Mouse (Mus musculus) forebrain, postnatal 0 days (tissue): ENCODE measurements around the gene Sgms1. TPM values are rescaled to one million over a fixed set of nuclear protein-coding genes. Genes with fewer than 3 reads are reported as not detected.
"Not testable (repeated sequence)": the region's sequence is repeated elsewhere in the genome, so short reads cannot be mapped to it uniquely, and the experiment has no call there.

Source experiments
- ATAC-seq: fragments of 200-750 bp; cut with Nextera tagmentation; 2 replicates; pipeline ENCODE4 v1.8.0; 2017; ENCODE audit warnings: mild to moderate bottlenecking, moderate library complexity
- DNase-seq: peaks from one replicate; pipeline ENCODE4 v3.0.0-alpha.2; 2015
- H3K27ac ChIP-seq: fragments of 300-500 bp; sonication (generic); 2 replicates; pipeline ENCODE4 v1.5.1; 2014; ENCODE audit warnings: low read depth, mild to moderate bottlenecking, antibody characterized with exemption, low read length, moderate library complexity, mixed read lengths
- H3K27me3 ChIP-seq: fragments of 300-500 bp; sonication (generic); 2 replicates; pipeline ENCODE4 v1.6.1; 2014; ENCODE audit warnings: mild to moderate bottlenecking, low read length, mixed read lengths; ENCODE audit not compliant: insufficient read depth
- H3K36me3 ChIP-seq: fragments of 300-500 bp; sonication (generic); 2 replicates; pipeline ENCODE4 v1.6.1; 2014; ENCODE audit warnings: mild to moderate bottlenecking, moderate library complexity; ENCODE audit not compliant: insufficient read depth
- H3K4me1 ChIP-seq: fragments of 300-500 bp; sonication (generic); 2 replicates; pipeline ENCODE4 v1.6.1; 2014; ENCODE audit warnings: antibody characterized with exemption; ENCODE audit not compliant: insufficient read depth
- H3K4me2 ChIP-seq: fragments of 300-500 bp; sonication (generic); 2 replicates; pipeline ENCODE4 v1.6.1; 2014; ENCODE audit warnings: low read depth, mild to moderate bottlenecking, moderate library complexity
- H3K4me3 ChIP-seq: fragments of 300-500 bp; sonication (generic); 2 replicates; pipeline ENCODE4 v1.5.1; 2014; ENCODE audit warnings: low read depth, low read length, mixed read lengths
- H3K9ac ChIP-seq: fragments of 300-500 bp; sonication (generic); 2 replicates; pipeline ENCODE4 v1.6.1; 2014; ENCODE audit warnings: mild to moderate bottlenecking
- H3K9me3 ChIP-seq: fragments of 300-500 bp; sonication (generic); 2 replicates; pipeline ENCODE4 v1.6.1; 2016; ENCODE audit warnings: low read length
- CTCF ChIP-seq: sonication (generic); IDR thresholded peaks from 2 replicates; pipeline ENCODE4 v1.5.1; 2016; ENCODE audit warnings: antibody characterized with exemption, control low read depth, low read depth
- WGBS: fragments of 180-500 bp; shearing (Covaris S2); extraction: QIAGEN DNeasy Blood & Tissue Kit; methylation state at CpG from one replicate; pipeline ENCODE4 v1.1.7; 2014; 5-methylcytosine and 5-hydroxymethylcytosine counted together
- polyA plus RNA-seq: library from polyadenylated mRNA; unstranded; fragments of >200 nt; fragmentation: Nextera tagmentation; extraction: Ambion mirVana; gene quantifications from 2 replicates; pipeline ENCODE4 v1.2.1, GENCODE M21; 2015
- total RNA-seq: library from RNA; depleted of rRNA; stranded (reverse); fragments of >200 nt; gene quantifications from 2 replicates; pipeline ENCODE4 v1.2.3, GENCODE M21; 2014

The Sgms1 gene
- total and polyA plus RNA-seq, 2 experiments from 2014 or later = 17.0 to 27.2 TPM

- DNase-seq (peak; percentile 47), ATAC-seq (peak; percentile 64)
- no peak for TF ChIP-seq CTCF
- H3K27me3 ChIP-seq = no peaks in the 10 kb centered on the region
- H3K27ac ChIP-seq = no peak overlapping the region
- H3K36me3 ChIP-seq = no peaks in the 10 kb centered on the region
- 6% methylated on average over 9 of the region's 9 CpGs for WGBS
- peak overlapping the region; percentile 33 for H3K4me3 ChIP-seq
- H3K9ac ChIP-seq = peak overlapping the region; percentile 44
- peak overlapping the region; percentile 53 for H3K4me2 ChIP-seq
- no peaks in the 10 kb centered on the region for H3K4me1 ChIP-seq
- H3K9me3 ChIP-seq = no peaks in the 10 kb centered on the region
Measured at GRCm38 (mm10) chr19:32102976-32103300, 286.6 kb downstream of the Sgms1 start.

- DNase-seq (peak; percentile 21), ATAC-seq (peak; percentile 61)
- Histone ChIP-seq H3K9ac (peak overlapping the region; percentile 44), H3K4me3 (peak overlapping the region; percentile 33), H3K36me3 (no peaks in the 10 kb centered on the region), H3K27ac (no peak overlapping the region), H3K4me1 (no peaks in the 10 kb centered on the region), H3K27me3 (no peaks in the 10 kb centered on the region), H3K4me2 (peak overlapping the region; percentile 53), H3K9me3 (no peaks in the 10 kb centered on the region)
- no peak for TF ChIP-seq CTCF
- 17% methylated on average over 18 of the region's 18 CpGs for WGBS
Measured at GRCm38 (mm10) chr19:32102294-32102975, 287.1 kb downstream of the Sgms1 start.

GRCm38 (mm10) chr19:32098582-32098981 is 290.9 kb downstream of the Sgms1 start:
- no peak overlapping the region for H3K4me3 ChIP-seq
- H3K27ac ChIP-seq = no peak overlapping the region
- ATAC-seq (no peak), DNase-seq (no peak)
- TF ChIP-seq CTCF = 0 out of 2 replicates have a peak, but pooled peaks have one; percentile 7
- H3K4me2 ChIP-seq = no peak overlapping the region
- 75% methylated on average over 3 of the region's 3 CpGs for WGBS
- H3K9ac ChIP-seq = no peak overlapping the region
- no peaks in the 10 kb centered on the region for H3K36me3 ChIP-seq
- no peaks in the 10 kb centered on the region for H3K4me1 ChIP-seq
- H3K27me3 ChIP-seq = no peaks in the 10 kb centered on the region
- no peaks in the 10 kb centered on the region for H3K9me3 ChIP-seq

GRCm38 (mm10) chr19:32092358-32092757 is 297.2 kb downstream of the Sgms1 start:
- H3K27me3 ChIP-seq = no peaks in the 10 kb centered on the region
- no peak overlapping the region for H3K4me3 ChIP-seq
- H3K36me3 ChIP-seq = no peaks in the 10 kb centered on the region
- no peak overlapping the region for H3K9ac ChIP-seq
- no peak overlapping the region for H3K4me2 ChIP-seq
- 93% methylated on average over 4 of the region's 4 CpGs for WGBS
- H3K27ac ChIP-seq = no peak overlapping the region
- H3K9me3 ChIP-seq = no peaks in the 10 kb centered on the region
- no peaks in the 10 kb centered on the region for H3K4me1 ChIP-seq
- no peak for DNase-seq
- TF ChIP-seq CTCF = no peak
- no peak for ATAC-seq

GRCm38 (mm10) chr19:32090804-32091203 is 298.7 kb downstream of the Sgms1 start:
- Histone ChIP-seq H3K27me3 (no peaks in the 10 kb centered on the region), H3K4me2 (no peak overlapping the region), H3K4me3 (no peak overlapping the region), H3K27ac (no peak overlapping the region), H3K9ac (no peak overlapping the region), H3K36me3 (no peaks in the 10 kb centered on the region), H3K9me3 (no peaks in the 10 kb centered on the region), H3K4me1 (no peaks in the 10 kb centered on the region)
- no peak for ATAC-seq
- WGBS = 88% methylated on average over 4 of the region's 4 CpGs
- TF ChIP-seq CTCF = no peak
- DNase-seq = no peak

- ATAC-seq (no peak), DNase-seq (no peak)
- H3K9me3 ChIP-seq = no peaks in the 10 kb centered on the region
- H3K27me3 ChIP-seq = no peaks in the 10 kb centered on the region
- WGBS = 81% methylated on average over 1 of the region's 1 CpGs
- no peak for TF ChIP-seq CTCF
- H3K27ac ChIP-seq = no peak overlapping the region
- no peaks in the 10 kb centered on the region for H3K36me3 ChIP-seq
- no peaks in the 10 kb centered on the region for H3K4me1 ChIP-seq
- H3K9ac ChIP-seq = no peak overlapping the region
- no peak overlapping the region for H3K4me2 ChIP-seq
- H3K4me3 ChIP-seq = no peak overlapping the region
Measured at GRCm38 (mm10) chr19:32088570-32088969, 300.9 kb downstream of the Sgms1 start.

- Histone ChIP-seq H3K9me3 (no peaks in the 10 kb centered on the region), H3K27ac (no peak overlapping the region), H3K36me3 (no peaks in the 10 kb centered on the region), H3K27me3 (no peaks in the 10 kb centered on the region), H3K4me2 (no peak overlapping the region), H3K4me1 (no peaks in the 10 kb centered on the region), H3K9ac (no peak overlapping the region), H3K4me3 (no peak overlapping the region)
- ATAC-seq = no peak
- no peak for DNase-seq
- TF ChIP-seq CTCF = no peak
- WGBS = 88% methylated on average over 6 of the region's 6 CpGs
Measured at GRCm38 (mm10) chr19:32087736-32088470, 301.6 kb downstream of the Sgms1 start.

- not testable (repeated sequence) for H3K36me3 ChIP-seq, H3K9me3 ChIP-seq, H3K4me2 ChIP-seq, H3K9ac ChIP-seq, H3K4me1 ChIP-seq, ATAC-seq, DNase-seq, H3K4me3 ChIP-seq, H3K27ac ChIP-seq, H3K27me3 ChIP-seq
- WGBS = 91% methylated on average over 1 of the region's 1 CpGs
Measured at GRCm38 (mm10) chr19:32084813-32085212, 304.7 kb downstream of the Sgms1 start.
